Mouse (Mus musculus) left cerebral cortex, postnatal 36 days (tissue): ENCODE results near the gene Tor2a. TPM values are rescaled to one million over a fixed set of nuclear protein-coding genes. Genes with fewer than 3 reads are reported as not detected.
A peak's percentile ranks its signal among the peaks of the same experiment; 100 is the strongest.

Source experiments
- DNase-seq, 2 experiments: peaks; one replicate each; pipeline ENCODE4 v3.0.0; 2021 to 2022; ENCODE audit warnings: low spot score in 2 of 2, mixed read lengths in 1 of 2
- intact Hi-C: fragments of 180-260 bp; cut with DNase I; formaldehyde crosslinking; loops from one replicate; pipeline ENCODE4 v1.15.1; 2025
- microRNA-seq: library from miRNA; unstranded; fragments of <30 nt; microRNA quantifications from one replicate; pipeline ENCODE4 v1.2.0, GENCODE M21; 2022
- total RNA-seq, 2 experiments: library from RNA; stranded (reverse); gene quantifications; 2 replicates each; pipeline ENCODE4 v1.2.3; 2021

Gene Tor2a
- total RNA-seq, 2 experiments from 2014 or later, result 27.8 to 29.9 TPM

- DNase-seq, result no peak
- intact Hi-C loops, result loop anchor here (10.0 kb wide), 1 partner anchor 141 kb away; no protein-coding TSS in a partner anchor
Measured at GRCm38 (mm10) chr2:32784048-32784681, 27.1 kb downstream of the Tor2a start, which contains the start of gene Cfap157. TSS of gene Cfap157 (minus strand) at chr2:32784428.

GRCm38 (mm10) chr2:32787176-32787575 lies 30.1 kb downstream of the Tor2a start:
- intact Hi-C loops, result loop anchor here (10.0 kb wide), 1 partner anchor 138 kb away; no protein-coding TSS in a partner anchor

GRCm38 (mm10) chr2:32788581-32788980 lies 31.5 kb downstream of the Tor2a start:
- intact Hi-C loops, result loop anchor here (10.0 kb wide), 1 partner anchor 136 kb away; no protein-coding TSS in a partner anchor
- no peak for DNase-seq

More at GRCm38 (mm10) chr2:32787176-32787575, 30.1 kb downstream of the Tor2a start:
- DNase-seq, result no peak

- no peak for DNase-seq
- intact Hi-C loops, result no loop called here
Measured at GRCm38 (mm10) chr2:32791297-32791696, 34.3 kb downstream of the Tor2a start.

- intact Hi-C loops, result no loop called here
- no peak for DNase-seq
Measured at GRCm38 (mm10) chr2:32795748-32796418, 38.8 kb downstream of the Tor2a start.

- intact Hi-C loops, result no loop called here
- DNase-seq, result peak in 1 of 2 experiments; percentile 30
Measured at GRCm38 (mm10) chr2:32798251-32798962, 41.4 kb downstream of the Tor2a start.

GRCm38 (mm10) chr2:32808816-32809566 lies 52.0 kb downstream of the Tor2a start:
- intact Hi-C loops, result no loop called here
- DNase-seq, result no peak

Small RNAs within 50 kb of the gene (microRNA-seq; reads per million reads assigned to microRNA genes)
- gene Mir2861, result not detected
- gene Mir3960, result not detected

Other genes with a start within 250 kb of the Tor2a start
- gene Fam102a, start 221.9 kb upstream of the Tor2a start, total RNA-seq, result 10 to 100 TPM; 53.6 to 68.9 TPM
- 10 to 100 TPM; 74.8 to 77.0 TPM for gene Dpm2, start 186.4 kb upstream of the Tor2a start, total RNA-seq
- gene Pip5kl1, start 182.4 kb upstream of the Tor2a start, total RNA-seq, result 10 to 100 TPM in 1 of 2 experiments, 1 to 10 TPM in 1; 9.2 to 11.7 TPM
- gene 9430097D07Rik, start 181.6 kb upstream of the Tor2a start, total RNA-seq, result 1 to 10 TPM; 1.1 to 1.4 TPM
- gene St6galnac4, start 170.1 kb upstream of the Tor2a start, total RNA-seq, result 10 to 100 TPM; 36.7 to 39.1 TPM
- gene St6galnac6, start 157.5 kb upstream of the Tor2a start, total RNA-seq, result 100 to 1,000 TPM; 121 to 135 TPM
- gene Ak1, start 135.5 kb upstream of the Tor2a start, total RNA-seq, result 100 to 1,000 TPM; 152 to 173 TPM
- gene Eng, start 110.6 kb upstream of the Tor2a start, total RNA-seq, result 10 to 100 TPM; 22.0 to 26.1 TPM
- 10 to 100 TPM in 1 of 2 experiments, 1 to 10 TPM in 1; 6.0 to 10.5 TPM for gene Fpgs, start 53.1 kb upstream of the Tor2a start, total RNA-seq
- gene Cdk9, start 44.2 kb upstream of the Tor2a start, total RNA-seq, result 100 to 1,000 TPM; 105 to 117 TPM
- 10 to 100 TPM; 33.3 to 45.8 TPM for gene Sh2d3c, start 36.2 kb upstream of the Tor2a start, total RNA-seq
- gene 6330409D20Rik, start 16.2 kb upstream of the Tor2a start, total RNA-seq, result 1 to 10 TPM; 2.5 to 3.2 TPM
- gene Ttc16, start 18.4 kb downstream of the Tor2a start, total RNA-seq, result under 1 TPM; 0.41 to 0.72 TPM
- 1 to 10 TPM; 7.2 to 9.2 TPM for gene Ptrh1, start 18.6 kb downstream of the Tor2a start, total RNA-seq
- gene Cfap157, start 27.2 kb downstream of the Tor2a start, total RNA-seq, result under 1 TPM in 1 of 2 experiments, not detected in 1; 0.29 TPM
- gene Stxbp1, start 90.0 kb downstream of the Tor2a start, total RNA-seq, result 1,000 to 10,000 TPM in 1 of 2 experiments, 100 to 1,000 TPM in 1; 963 to 1,065 TPM
- gene Fam129b, start 118.9 kb downstream of the Tor2a start, total RNA-seq, result 10 to 100 TPM; 22.6 to 23.7 TPM
- 100 to 1,000 TPM; 107 to 115 TPM for gene Rpl12, start 204.3 kb downstream of the Tor2a start, total RNA-seq
- gene Lrsam1, start 204.4 kb downstream of the Tor2a start, total RNA-seq, result 10 to 100 TPM; 34.7 to 36.2 TPM
- gene Slc2a8, start 224.8 kb downstream of the Tor2a start, total RNA-seq, result 10 to 100 TPM; 26.9 to 27.1 TPM